Mouse (Mus musculus) ES-Bruce4 (cell line): ENCODE results near the gene Alkbh4.

ENCODE experiments used
- CTCF ChIP-seq: IDR thresholded peaks from one replicate; pipeline ENCODE4 v1.8.1; 2011; ENCODE audit warnings: low read depth, low read length
- POLR2A ChIP-seq: IDR thresholded peaks from one replicate; pipeline ENCODE4 v1.8.1; 2011; ENCODE audit warnings: low read length; ENCODE audit not compliant: insufficient read depth

DNA sequence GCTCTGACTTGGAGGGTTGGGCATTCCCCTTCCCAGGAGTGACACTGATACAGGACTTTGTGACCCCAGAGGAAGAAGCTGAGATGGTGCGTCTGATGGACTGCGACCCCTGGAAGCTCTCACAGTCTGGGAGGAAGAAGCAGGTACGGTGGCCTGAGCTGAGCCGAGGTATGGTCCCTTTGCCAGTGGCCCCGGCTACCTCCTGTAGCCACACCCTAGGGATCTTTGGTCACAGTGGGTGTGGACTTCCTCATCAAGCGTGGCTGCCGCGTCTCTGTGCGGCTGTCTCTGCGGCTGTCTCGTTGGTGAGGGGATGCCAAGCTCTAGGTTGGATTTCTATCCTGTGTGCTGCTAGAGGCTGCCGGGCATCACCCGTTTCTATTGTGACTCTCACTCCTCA is 3.4 kb downstream of the Alkbh4 start:
- TF ChIP-seq POLR2A (no peak), CTCF (no peak)
